Mouse (Mus musculus) kidney, postnatal 0 days (tissue): ENCODE results near the gene Tbc1d24. TPM values are rescaled to one million over a fixed set of nuclear protein-coding genes. Genes with fewer than 3 reads are reported as not detected.

Experiments used
- ATAC-seq: fragments of 200-750 bp; cut with Nextera tagmentation; replicated peaks from 2 replicates; pipeline ENCODE4 v1.8.0; 2017; ENCODE audit warnings: low read depth, moderate number of reproducible peaks, moderate TSS enrichment, moderate library complexity; ENCODE audit not compliant: low FRiP score
- DNase-seq: peaks from one replicate; pipeline ENCODE4 v3.0.0-alpha.2; 2016; ENCODE audit warnings: low spot score
- H3K27ac ChIP-seq: fragments of 300-500 bp; sonication (generic); 2 replicates; pipeline ENCODE4 v1.5.1; 2014; ENCODE audit warnings: mild to moderate bottlenecking
- H3K27me3 ChIP-seq: fragments of 300-500 bp; sonication (generic); 2 replicates; pipeline ENCODE4 v1.6.1; 2014; ENCODE audit warnings: low read length, mixed read lengths; ENCODE audit not compliant: insufficient read depth
- H3K36me3 ChIP-seq: fragments of 300-500 bp; sonication (generic); 2 replicates; pipeline ENCODE4 v1.6.1; 2014; ENCODE audit warnings: low read length, mixed read lengths; ENCODE audit not compliant: insufficient read depth
- H3K4me1 ChIP-seq: fragments of 300-500 bp; sonication (generic); replicated peaks from 2 replicates; pipeline ENCODE4 v1.6.1; 2014; ENCODE audit warnings: antibody characterized with exemption, low read length, mixed read lengths; ENCODE audit not compliant: insufficient read depth
- H3K4me2 ChIP-seq: fragments of 300-500 bp; sonication (generic); 2 replicates; pipeline ENCODE4 v1.6.1; 2014; ENCODE audit warnings: mild to moderate bottlenecking, low read length, moderate library complexity, mixed read lengths
- H3K4me3 ChIP-seq: fragments of 300-500 bp; sonication (generic); replicated peaks from 2 replicates; pipeline ENCODE4 v1.5.1; 2014; ENCODE audit warnings: low read depth, low read length
- H3K9ac ChIP-seq: fragments of 300-500 bp; sonication (generic); 2 replicates; pipeline ENCODE4 v1.6.1; 2014; ENCODE audit warnings: low read depth, low read length
- H3K9me3 ChIP-seq: fragments of 300-500 bp; sonication (generic); replicated peaks from 2 replicates; pipeline ENCODE4 v1.6.1; 2016; ENCODE audit warnings: low read length, inconsistent platforms, mixed read lengths
- CTCF ChIP-seq: IDR thresholded peaks from 2 replicates; pipeline ENCODE4 v1.5.1; 2016; ENCODE audit warnings: antibody characterized with exemption, low read depth, mild to moderate bottlenecking, moderate library complexity
- WGBS: fragments of 180-500 bp; shearing (Covaris S2); extraction: QIAGEN DNeasy Blood & Tissue Kit; methylation state at CpG from one replicate; pipeline ENCODE4 v1.1.7; 2014; 5-methylcytosine and 5-hydroxymethylcytosine counted together
- polyA plus RNA-seq: library from polyadenylated mRNA; unstranded; fragments of >200 nt; fragmentation: Nextera tagmentation; extraction: Ambion mirVana; gene quantifications from 2 replicates; pipeline ENCODE4 v1.2.1, GENCODE M21; 2015

Gene Tbc1d24
- polyA plus RNA-seq, 1 experiment from 2014 or later = 2.3 TPM

GRCm38 (mm10) chr17:24193769-24194168, 11.6 kb downstream of the Tbc1d24 start:
- no peak overlapping the region for H3K27ac ChIP-seq
- DNase-seq (no peak), ATAC-seq (no peak)
- no peaks in the 10 kb centered on the region for H3K27me3 ChIP-seq
- H3K4me2 ChIP-seq = no peak overlapping the region
- no peaks in the 10 kb centered on the region for H3K4me1 ChIP-seq
- 81% methylated on average over 5 of the region's 5 CpGs for WGBS
- no peak for TF ChIP-seq CTCF
- H3K36me3 ChIP-seq = no peaks in the 10 kb centered on the region
- no peak overlapping the region for H3K9ac ChIP-seq
- no peaks in the 10 kb centered on the region for H3K9me3 ChIP-seq
- no peak overlapping the region for H3K4me3 ChIP-seq

GRCm38 (mm10) chr17:24193268-24193667, 12.1 kb downstream of the Tbc1d24 start:
- Histone ChIP-seq H3K36me3 (no peaks in the 10 kb centered on the region), H3K4me1 (no peaks in the 10 kb centered on the region), H3K9ac (no peak overlapping the region), H3K9me3 (no peaks in the 10 kb centered on the region), H3K27me3 (no peaks in the 10 kb centered on the region), H3K4me3 (no peak overlapping the region), H3K27ac (no peak overlapping the region), H3K4me2 (no peak overlapping the region)
- DNase-seq (no peak), ATAC-seq (no peak)
- TF ChIP-seq CTCF = no peak
- 88% methylated on average over 8 of the region's 8 CpGs for WGBS

- no peak for TF ChIP-seq CTCF
- ATAC-seq (no peak), DNase-seq (no peak)
- H3K36me3 ChIP-seq = no peaks in the 10 kb centered on the region
- no peaks in the 10 kb centered on the region for H3K4me1 ChIP-seq
- H3K9ac ChIP-seq = no peak overlapping the region
- no peaks in the 10 kb centered on the region for H3K9me3 ChIP-seq
- no peak overlapping the region for H3K4me2 ChIP-seq
- H3K27me3 ChIP-seq = no peaks in the 10 kb centered on the region
- no peak overlapping the region for H3K27ac ChIP-seq
- no peak overlapping the region for H3K4me3 ChIP-seq
- WGBS = 59% methylated on average over 8 of the region's 8 CpGs
Observed at GRCm38 (mm10) chr17:24192848-24193247, 12.5 kb downstream of the Tbc1d24 start.

GRCm38 (mm10) chr17:24191481-24191880, 13.9 kb downstream of the Tbc1d24 start:
- 67% methylated on average over 4 of the region's 4 CpGs for WGBS
- Histone ChIP-seq H3K36me3 (no peaks in the 10 kb centered on the region), H3K9ac (no peak overlapping the region), H3K27me3 (no peaks in the 10 kb centered on the region), H3K9me3 (no peaks in the 10 kb centered on the region), H3K4me2 (no peak overlapping the region), H3K27ac (no peak overlapping the region), H3K4me1 (no peaks in the 10 kb centered on the region), H3K4me3 (no peak overlapping the region)
- ATAC-seq = no peak
- DNase-seq = no peak
- TF ChIP-seq CTCF = no peak

- no peaks in the 10 kb centered on the region for H3K4me1 ChIP-seq
- H3K9me3 ChIP-seq = no peaks in the 10 kb centered on the region
- no peaks in the 10 kb centered on the region for H3K27me3 ChIP-seq
- no peak overlapping the region for H3K27ac ChIP-seq
- ATAC-seq (no peak), DNase-seq (no peak)
- no peaks in the 10 kb centered on the region for H3K36me3 ChIP-seq
- WGBS = 85% methylated on average over 2 of the region's 2 CpGs
- TF ChIP-seq CTCF = no peak
- H3K4me2 ChIP-seq = no peak overlapping the region
- H3K9ac ChIP-seq = no peak overlapping the region
- no peak overlapping the region for H3K4me3 ChIP-seq
Observed at GRCm38 (mm10) chr17:24190934-24191333, 14.4 kb downstream of the Tbc1d24 start.

- Histone ChIP-seq H3K9ac (no peak overlapping the region), H3K9me3 (no peaks in the 10 kb centered on the region), H3K4me3 (no peak overlapping the region), H3K4me2 (no peak overlapping the region), H3K27ac (no peak overlapping the region), H3K36me3 (no peaks in the 10 kb centered on the region), H3K27me3 (no peaks in the 10 kb centered on the region), H3K4me1 (no peaks in the 10 kb centered on the region)
- 77% methylated on average over 3 of the region's 3 CpGs for WGBS
- no peak for TF ChIP-seq CTCF
- no peak for ATAC-seq
- no peak for DNase-seq
Observed at GRCm38 (mm10) chr17:24174259-24174658, 31.1 kb downstream of the Tbc1d24 start.

GRCm38 (mm10) chr17:24173423-24173822, 31.9 kb downstream of the Tbc1d24 start:
- DNase-seq (peak; percentile 89), ATAC-seq (no peak)
- H3K4me1 ChIP-seq = no peaks in the 10 kb centered on the region
- H3K27me3 ChIP-seq = no peaks in the 10 kb centered on the region
- no peak overlapping the region for H3K9ac ChIP-seq
- H3K4me3 ChIP-seq = no peak overlapping the region
- no peaks in the 10 kb centered on the region for H3K36me3 ChIP-seq
- 4% methylated on average over 3 of the region's 3 CpGs for WGBS
- H3K27ac ChIP-seq = no peak overlapping the region
- no peak overlapping the region for H3K4me2 ChIP-seq
- TF ChIP-seq CTCF = peak; percentile 98
- H3K9me3 ChIP-seq = no peaks in the 10 kb centered on the region
